10 mouse cellular contexts compared by ENCODE assay signal in the genomic region with DNA sequence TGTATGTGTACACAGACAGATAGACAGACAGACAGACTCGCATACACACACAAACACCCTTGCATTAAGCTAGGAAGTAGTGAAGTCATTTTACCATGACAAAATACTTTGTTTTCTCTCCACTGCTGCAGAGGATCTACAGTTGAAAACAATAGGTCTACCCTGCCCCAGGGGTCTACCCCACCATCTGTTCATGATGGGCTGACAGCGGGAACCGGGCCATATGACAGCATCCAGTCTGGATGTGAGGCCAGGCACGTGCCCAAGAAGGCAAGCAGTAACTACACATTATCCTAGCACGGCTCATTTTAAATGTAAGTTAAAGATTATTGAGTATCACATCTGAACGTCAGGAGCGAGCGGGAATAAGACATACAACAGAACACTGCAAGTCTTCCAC. TPM values are rescaled to one million over a fixed set of nuclear protein-coding genes. Genes with fewer than 3 reads are reported as not detected.
DNase-seq lines count a peak whose midpoint lies in the region; TF ChIP-seq lines count a peak whose summit lies in the region.
"Had no signal": no experiment of that assay in that cellular context is flagged by ENCODE, and none has a peak within 500 bp of the region (broad histone marks: within the 10 kb centered on the region; RNA-seq: fewer than 3 reads in every experiment).

No protein-coding gene starts in this region.

- 64% methylated on average over 8 of the region's 8 CpGs for WGBS in hindbrain, embryonic 10.5 days

- no peaks in the 10 kb centered on the region for H3K27me3 ChIP-seq in hindbrain, embryonic 10.5 days (ENCODE audit: insufficient read depth, poor library complexity, severe bottlenecking)
- H3K27me3 ChIP-seq: megakaryocyte, embryonic 14.5 days had no signal

- H3K9me3 ChIP-seq in hindbrain, embryonic 10.5 days, result no peaks in the 10 kb centered on the region

- peaks cover 8% of the 10 kb centered on the region; the same call in 1 of the 2 replicates for H3K36me3 ChIP-seq in hindbrain, embryonic 10.5 days

- H3K27ac ChIP-seq in hindbrain, embryonic 10.5 days, result no peak overlapping the region
- no peak overlapping the region for H3K27ac ChIP-seq in layer of hippocampus, adult 2 months
- H3K27ac ChIP-seq: left cerebral cortex, adult 2 months had no signal

- TF ChIP-seq POLR2A in brain, embryonic 14.5 days (IDR thresholded peaks at IDR 0.05; ENCODE audit: borderline replicate concordance, extremely low read depth, insufficient read depth, insufficient read length, poor library complexity, severe bottlenecking), result no peak

- peak; percentile 87 for DNase-seq in brain, embryonic 14.5 days (ENCODE audit: low read depth)
- DNase-seq in cerebellum, postnatal 25 days, result peak; percentile 94 to 95
- peak; percentile 36 for DNase-seq in hindbrain, embryonic 10.5 days (ENCODE audit: low spot score)
- peak; percentile 26 for DNase-seq in neural tube, embryonic 10.5 days (ENCODE audit: extremely low spot score, low spot score)
- DNase-seq in urinary bladder, adult 2 months (ENCODE audit: low spot score), result no peak
- DNase-seq in layer of hippocampus, adult 2 months (ENCODE audit: low spot score in 2 of 2), result no peak
- no peak for DNase-seq in lung, postnatal 4 days
- no peak for DNase-seq in Muller cell, postnatal 12 days (ENCODE audit: inconsistent ontology term)

- H3K4me1 ChIP-seq in hindbrain, embryonic 10.5 days (replicated peaks), result peaks cover 8% of the 10 kb centered on the region; the same call in 1 of the 2 replicates

- no peak overlapping the region for H3K4me3 ChIP-seq in hindbrain, embryonic 10.5 days
- no peak overlapping the region for H3K4me3 ChIP-seq in layer of hippocampus, adult 2 months
- H3K4me3 ChIP-seq: left cerebral cortex, adult 2 months; megakaryocyte, embryonic 14.5 days had no signal

- no peak for TF ChIP-seq CTCF in brain, embryonic 14.5 days (IDR thresholded peaks at IDR 0.05; ENCODE audit: borderline replicate concordance, extremely low read depth, insufficient read depth, insufficient read length)
- TF ChIP-seq CTCF in layer of hippocampus, adult 2 months (conservative IDR thresholded peaks at IDR 0.05), result no peak

RNA-seq across cellular contexts. Expression of gene Rap1gds1, which starts 51.4 kb away (rescaled TPM):
- 37.5 and 54.7 TPM in 2 replicates for polyA plus RNA-seq in brain, embryonic 14.5 days (2012; rRNA removed)
- 59.6 and 61.3 TPM in 2 replicates for polyA plus RNA-seq in hindbrain, embryonic 10.5 days (2016; fragmentation: Nextera tagmentation; extraction: Ambion mirVana)
- polyA plus RNA-seq in urinary bladder, adult 2 months (2012; rRNA removed), result 33.5 and 34.8 TPM in 2 replicates
- 100 to 1,000 TPM; 210 to 216 TPM for total RNA-seq in layer of hippocampus, adult 2 months (2021)

Comparison
In these comparisons a context has a peak if more than half of its experiments do, and no peak if none do; other contexts are left out.
1. DNase-seq: peak in brain, embryonic 14.5 days (single experiment), cerebellum, postnatal 25 days (2 of 2), hindbrain, embryonic 10.5 days (single experiment) and neural tube, embryonic 10.5 days (single experiment); none in urinary bladder, adult 2 months (single experiment), layer of hippocampus, adult 2 months (0 of 2), lung, postnatal 4 days (0 of 2) and Muller cell, postnatal 12 days (single experiment).